Mouse (Mus musculus): ENCODE results near the gene Metrn. TPM values are rescaled to one million over a fixed set of nuclear protein-coding genes. Genes with fewer than 3 reads are reported as not detected.

The Metrn gene
- polyA plus RNA-seq, 1 experiment from 2014 or later = 20.3 TPM

GRCm38 (mm10) chr17:25757691-25758090 is 39.2 kb downstream of the Metrn start:
- Histone ChIP-seq H3K4me1 (replicated peaks; ENCODE audit: control insufficient read depth, insufficient read depth, low read length) (no peaks in the 10 kb centered on the region), H3K27ac (ENCODE audit: low read depth, low read length) (no peak overlapping the region), H3K4me3 (ENCODE audit: low read depth, low read length) (no peak overlapping the region), H3K9ac (ENCODE audit: low read length) (no peak overlapping the region), H3K9me3 (ENCODE audit: control insufficient read depth, low read length) (no peaks in the 10 kb centered on the region), H3K4me2 (ENCODE audit: low read depth, low read length, severe bottlenecking) (no peak overlapping the region), H3K27me3 (ENCODE audit: control insufficient read depth, insufficient read depth, low read length) (no peaks in the 10 kb centered on the region), H3K36me3 (ENCODE audit: control insufficient read depth, insufficient read depth, low read length) (no peaks in the 10 kb centered on the region)
- ATAC-seq (replicated peaks; ENCODE audit: low FRiP score) (no peak), DNase-seq (ENCODE audit: low spot score) (no peak)
- WGBS = 75% methylated on average over 3 of the region's 3 CpGs

GRCm38 (mm10) chr17:25756378-25757242 is 40.3 kb downstream of the Metrn start:
- Histone ChIP-seq H3K4me2 (ENCODE audit: low read depth, low read length, severe bottlenecking) (no peak overlapping the region), H3K27ac (ENCODE audit: low read depth, low read length) (no peak overlapping the region), H3K27me3 (ENCODE audit: control insufficient read depth, insufficient read depth, low read length) (no peaks in the 10 kb centered on the region), H3K36me3 (ENCODE audit: control insufficient read depth, insufficient read depth, low read length) (no peaks in the 10 kb centered on the region), H3K9me3 (ENCODE audit: control insufficient read depth, low read length) (no peaks in the 10 kb centered on the region), H3K4me1 (replicated peaks; ENCODE audit: control insufficient read depth, insufficient read depth, low read length) (no peaks in the 10 kb centered on the region), H3K9ac (ENCODE audit: low read length) (no peak overlapping the region), H3K4me3 (ENCODE audit: low read depth, low read length) (no peak overlapping the region)
- WGBS = 84% methylated on average over 9 of the region's 9 CpGs
- ATAC-seq (replicated peaks; ENCODE audit: low FRiP score) (no peak), DNase-seq (ENCODE audit: low spot score) (no peak)

GRCm38 (mm10) chr17:25755627-25756377 is 41.1 kb downstream of the Metrn start:
- no peak overlapping the region for H3K4me2 ChIP-seq (ENCODE audit: low read depth, low read length, severe bottlenecking)
- H3K4me1 ChIP-seq (replicated peaks; ENCODE audit: control insufficient read depth, insufficient read depth, low read length) = no peaks in the 10 kb centered on the region
- DNase-seq (ENCODE audit: low spot score) = no peak
- no peak overlapping the region for H3K27ac ChIP-seq (ENCODE audit: low read depth, low read length)
- H3K36me3 ChIP-seq (ENCODE audit: control insufficient read depth, insufficient read depth, low read length) = no peaks in the 10 kb centered on the region
- 66% methylated on average over 4 of the region's 4 CpGs for WGBS
- H3K9ac ChIP-seq (ENCODE audit: low read length) = no peak overlapping the region
- no peak overlapping the region for H3K4me3 ChIP-seq (ENCODE audit: low read depth, low read length)
- ATAC-seq (replicated peaks; ENCODE audit: low FRiP score) = no peak
- no peaks in the 10 kb centered on the region for H3K9me3 ChIP-seq (ENCODE audit: control insufficient read depth, low read length)
- H3K27me3 ChIP-seq (ENCODE audit: control insufficient read depth, insufficient read depth, low read length) = no peaks in the 10 kb centered on the region

- Histone ChIP-seq H3K27ac (ENCODE audit: low read depth, low read length) (no peak overlapping the region), H3K4me3 (ENCODE audit: low read depth, low read length) (no peak overlapping the region), H3K4me1 (replicated peaks; ENCODE audit: control insufficient read depth, insufficient read depth, low read length) (no peaks in the 10 kb centered on the region), H3K27me3 (ENCODE audit: control insufficient read depth, insufficient read depth, low read length) (no peaks in the 10 kb centered on the region), H3K36me3 (ENCODE audit: control insufficient read depth, insufficient read depth, low read length) (no peaks in the 10 kb centered on the region), H3K9me3 (ENCODE audit: control insufficient read depth, low read length) (no peaks in the 10 kb centered on the region), H3K4me2 (ENCODE audit: low read depth, low read length, severe bottlenecking) (no peak overlapping the region), H3K9ac (ENCODE audit: low read length) (no peak overlapping the region)
- 71% methylated on average over 4 of the region's 4 CpGs for WGBS
- no peak for DNase-seq (ENCODE audit: low spot score)
- no peak for ATAC-seq (replicated peaks; ENCODE audit: low FRiP score)
These were observed 41.9 kb downstream of the Metrn start for GRCm38 (mm10) chr17:25755086-25755485.

GRCm38 (mm10) chr17:25754241-25754640 is 42.7 kb downstream of the Metrn start, which contains the start of gene Msln:
TSS of gene Msln (minus strand) at chr17:25754378.
- no peaks in the 10 kb centered on the region for H3K9me3 ChIP-seq (ENCODE audit: control insufficient read depth, low read length)
- H3K27me3 ChIP-seq (ENCODE audit: control insufficient read depth, insufficient read depth, low read length) = no peaks in the 10 kb centered on the region
- no peak within 1 kb of the TSS for H3K9ac ChIP-seq (ENCODE audit: low read length)
- no peak for DNase-seq (ENCODE audit: low spot score)
- H3K27ac ChIP-seq (ENCODE audit: low read depth, low read length) = no peak within 1 kb of the TSS
- WGBS = 88% methylated on average over 9 of the region's 9 CpGs
- no peak for ATAC-seq (replicated peaks; ENCODE audit: low FRiP score)
- no peaks in the 10 kb centered on the region for H3K4me1 ChIP-seq (replicated peaks; ENCODE audit: control insufficient read depth, insufficient read depth, low read length)
- H3K36me3 ChIP-seq (ENCODE audit: control insufficient read depth, insufficient read depth, low read length) = no peaks in the 10 kb centered on the region
- H3K4me2 ChIP-seq (ENCODE audit: low read depth, low read length, severe bottlenecking) = no peak within 1 kb of the TSS
- H3K4me3 ChIP-seq (ENCODE audit: low read depth, low read length) = no peak within 1 kb of the TSS

GRCm38 (mm10) chr17:25751446-25751845 is 45.5 kb downstream of the Metrn start:
- DNase-seq (ENCODE audit: low spot score) (no peak), ATAC-seq (replicated peaks; ENCODE audit: low FRiP score) (no peak)
- Histone ChIP-seq H3K4me1 (replicated peaks; ENCODE audit: control insufficient read depth, insufficient read depth, low read length) (no peaks in the 10 kb centered on the region), H3K27me3 (ENCODE audit: control insufficient read depth, insufficient read depth, low read length) (no peaks in the 10 kb centered on the region), H3K9me3 (ENCODE audit: control insufficient read depth, low read length) (no peaks in the 10 kb centered on the region), H3K27ac (ENCODE audit: low read depth, low read length) (no peak overlapping the region), H3K36me3 (ENCODE audit: control insufficient read depth, insufficient read depth, low read length) (no peaks in the 10 kb centered on the region), H3K4me3 (ENCODE audit: low read depth, low read length) (no peak overlapping the region), H3K4me2 (ENCODE audit: low read depth, low read length, severe bottlenecking) (no peak overlapping the region), H3K9ac (ENCODE audit: low read length) (no peak overlapping the region)
- 71% methylated on average over 5 of the region's 5 CpGs for WGBS

- DNase-seq (ENCODE audit: low spot score) (no peak), ATAC-seq (replicated peaks; ENCODE audit: low FRiP score) (no peak)
- 82% methylated on average over 6 of the region's 6 CpGs for WGBS
- H3K36me3 ChIP-seq (ENCODE audit: control insufficient read depth, insufficient read depth, low read length) = no peaks in the 10 kb centered on the region
- H3K27me3 ChIP-seq (ENCODE audit: control insufficient read depth, insufficient read depth, low read length) = no peaks in the 10 kb centered on the region
- no peaks in the 10 kb centered on the region for H3K9me3 ChIP-seq (ENCODE audit: control insufficient read depth, low read length)
- no peak overlapping the region for H3K9ac ChIP-seq (ENCODE audit: low read length)
- H3K4me2 ChIP-seq (ENCODE audit: low read depth, low read length, severe bottlenecking) = no peak overlapping the region
- H3K4me1 ChIP-seq (replicated peaks; ENCODE audit: control insufficient read depth, insufficient read depth, low read length) = no peaks in the 10 kb centered on the region
- no peak overlapping the region for H3K4me3 ChIP-seq (ENCODE audit: low read depth, low read length)
- H3K27ac ChIP-seq (ENCODE audit: low read depth, low read length) = no peak overlapping the region
These were observed 47.6 kb downstream of the Metrn start for GRCm38 (mm10) chr17:25749314-25749713.

- ATAC-seq (replicated peaks; ENCODE audit: low FRiP score) (no peak), DNase-seq (ENCODE audit: low spot score) (no peak)
- Histone ChIP-seq H3K9me3 (ENCODE audit: control insufficient read depth, low read length) (no peaks in the 10 kb centered on the region), H3K9ac (ENCODE audit: low read length) (no peak overlapping the region), H3K4me2 (ENCODE audit: low read depth, low read length, severe bottlenecking) (no peak overlapping the region), H3K4me1 (replicated peaks; ENCODE audit: control insufficient read depth, insufficient read depth, low read length) (no peaks in the 10 kb centered on the region), H3K4me3 (ENCODE audit: low read depth, low read length) (no peak overlapping the region), H3K27me3 (ENCODE audit: control insufficient read depth, insufficient read depth, low read length) (no peaks in the 10 kb centered on the region), H3K36me3 (ENCODE audit: control insufficient read depth, insufficient read depth, low read length) (no peaks in the 10 kb centered on the region), H3K27ac (ENCODE audit: low read depth, low read length) (no peak overlapping the region)
- WGBS = 97% methylated on average over 4 of the region's 4 CpGs
These were observed 48.7 kb downstream of the Metrn start for GRCm38 (mm10) chr17:25748238-25748637.
